Mouse (Mus musculus) gastrocnemius, adult 2 months (tissue): ENCODE results near the gene Gm9964. TPM values are rescaled to one million over a fixed set of nuclear protein-coding genes. Genes with fewer than 3 reads are reported as not detected.
A peak's percentile ranks its signal among the peaks of the same experiment; 100 is the strongest.
"Not testable (repeated sequence)": the region's sequence is repeated elsewhere in the genome, so short reads cannot be mapped to it uniquely, and the experiment has no call there.

ENCODE experiments used
- DNase-seq: peaks from one replicate; pipeline ENCODE4 v3.0.0; 2022
- H3K27ac ChIP-seq: fragments of 200-600 bp; 2 replicates; pipeline ENCODE4 v1.8.1; 2022; ENCODE audit warnings: mild to moderate bottlenecking
- H3K4me3 ChIP-seq: fragments of 200-600 bp; 2 replicates; pipeline ENCODE4 v1.8.1; 2022; ENCODE audit warnings: mild to moderate bottlenecking, moderate library complexity
- CTCF ChIP-seq: fragments of 200-600 bp; IDR thresholded peaks from 2 replicates; pipeline ENCODE4 v1.8.1; 2022; ENCODE audit warnings: antibody characterized with exemption, mild to moderate bottlenecking, moderate library complexity
- intact Hi-C: fragments of 180-260 bp; cut with DNase I; formaldehyde crosslinking; loops from one replicate; pipeline ENCODE4 v1.15.1; 2025
- total RNA-seq, 2 experiments: library from RNA; stranded (reverse); gene quantifications; 2 replicates each; pipeline ENCODE4 v1.2.3; 2021

The Gm9964 gene
- total RNA-seq, 2 experiments from 2014 or later, result not detected

DNA sequence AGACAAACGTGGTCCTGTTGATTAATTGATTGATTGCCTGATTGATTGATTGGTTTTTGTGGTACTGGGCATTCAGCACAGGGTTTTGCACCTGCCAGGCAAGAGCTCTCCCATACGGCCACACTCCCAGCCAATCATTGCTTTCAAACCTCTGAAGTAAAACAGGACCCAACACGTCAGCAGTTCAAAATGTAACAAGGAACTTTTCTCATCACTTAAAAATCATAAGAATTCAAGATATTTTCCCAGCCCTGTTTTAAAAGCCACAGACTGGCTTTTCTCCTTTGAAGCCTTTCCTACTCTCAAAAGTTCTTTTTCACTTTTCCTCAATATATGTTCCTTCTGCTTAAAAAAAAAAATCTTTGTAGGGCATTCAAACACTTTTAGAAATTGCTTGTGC is 32.3 kb downstream of the Gm9964 start:
- TF ChIP-seq CTCF, result no peak
- intact Hi-C loops, result no loop called here
- DNase-seq, result no peak
- H3K27ac ChIP-seq, result no peak overlapping the region
- H3K4me3 ChIP-seq, result no peak overlapping the region

DNA sequence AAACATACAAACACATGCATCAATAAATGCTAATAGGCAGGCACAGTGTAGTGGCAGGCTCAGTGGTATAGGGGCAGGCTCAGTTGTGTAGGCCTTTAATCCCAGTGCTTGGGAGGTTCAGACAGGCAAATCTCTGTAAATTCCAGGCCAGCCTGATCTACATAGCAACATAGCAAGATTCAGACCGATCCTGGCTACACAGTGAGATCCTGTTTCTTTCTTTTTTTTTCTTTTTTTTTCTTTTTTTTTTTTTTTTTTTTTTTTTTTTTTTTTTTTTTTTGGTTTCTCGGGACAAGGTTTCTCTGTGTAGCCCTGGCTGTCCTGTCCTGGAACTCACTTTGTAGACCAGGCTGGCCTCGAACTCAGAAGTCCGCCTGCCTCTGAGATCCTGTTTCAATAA is 36.6 kb downstream of the Gm9964 start:
- H3K27ac ChIP-seq, result peak overlapping the region; percentile 84
- H3K4me3 ChIP-seq, DNase-seq, intact Hi-C loops: not testable (repeated sequence)

DNA sequence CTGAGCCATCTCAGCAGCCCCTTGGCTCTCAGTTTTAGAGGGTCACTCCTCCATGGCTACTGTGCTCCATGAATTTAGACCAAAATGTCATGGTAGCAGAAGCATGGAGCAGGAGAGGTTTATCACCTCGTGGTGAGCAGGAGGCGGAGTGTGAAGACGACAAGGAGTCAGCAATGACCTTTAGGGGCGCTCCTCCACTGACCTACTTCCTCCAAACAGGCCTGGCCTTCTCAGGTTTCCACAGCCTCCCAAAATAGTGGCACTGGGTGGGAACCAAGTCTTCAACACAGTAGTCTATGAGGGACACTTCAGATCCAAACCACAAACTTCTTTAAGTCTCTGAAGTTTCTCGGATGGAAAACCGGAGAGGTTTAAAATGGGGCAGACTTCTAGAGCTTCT is 38.0 kb downstream of the Gm9964 start:
- peak; percentile 84 for DNase-seq
- peak overlapping the region; percentile 49 for H3K4me3 ChIP-seq
- intact Hi-C loops, result no loop called here
- TF ChIP-seq CTCF, result peak; percentile 19; the same call in 1 of the 2 replicates
- peak overlapping the region; percentile 84 for H3K27ac ChIP-seq

DNA sequence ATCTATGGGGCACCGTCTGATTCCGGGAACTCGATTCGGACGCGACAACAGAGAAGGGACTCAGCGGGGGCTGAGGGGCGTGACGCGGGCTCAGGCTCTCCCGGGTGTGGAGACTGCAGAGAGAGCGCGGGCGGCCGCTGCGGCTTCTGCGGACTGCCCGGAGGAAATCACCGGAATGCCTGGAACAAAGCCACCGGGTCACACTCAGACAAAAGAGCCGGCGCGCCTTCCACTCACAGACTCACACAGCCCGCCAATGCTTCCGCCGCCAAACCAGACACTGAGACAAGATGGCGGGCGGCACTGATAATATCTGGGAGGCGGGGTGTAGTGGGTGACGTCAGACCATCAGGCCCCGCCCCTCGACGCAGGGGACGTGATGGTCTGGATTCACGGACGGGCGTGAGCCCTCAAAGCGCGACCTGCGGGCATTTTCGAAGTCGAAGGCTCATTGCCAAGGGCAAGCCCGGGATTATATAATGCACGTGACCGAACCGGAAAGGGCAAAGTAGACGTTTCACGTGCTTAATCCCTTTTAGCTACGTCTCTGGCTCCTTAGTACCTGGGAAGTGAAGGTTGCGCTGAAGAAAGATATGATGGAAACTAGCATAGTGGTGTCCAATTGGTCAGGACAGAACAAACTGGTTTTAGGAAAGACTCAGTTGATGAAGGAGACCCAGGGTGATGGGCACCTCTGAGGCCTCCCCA is 42.2 kb downstream of the Gm9964 start, which contains the start of gene Wsb1:
Gene Wsb1 (minus strand): TSS at position 281 of the 708 bp plus-strand sequence.
- peak within 1 kb of the TSS; percentile 79 for H3K4me3 ChIP-seq
- intact Hi-C loops, result loop anchor here (2.0 to 5.0 kb wide), 2 partner anchors 30 to 38 kb away; no protein-coding TSS in a partner anchor
- peak within 1 kb of the TSS; percentile 97 for H3K27ac ChIP-seq
- peak; percentile 93 for DNase-seq
- no peak for TF ChIP-seq CTCF

DNA sequence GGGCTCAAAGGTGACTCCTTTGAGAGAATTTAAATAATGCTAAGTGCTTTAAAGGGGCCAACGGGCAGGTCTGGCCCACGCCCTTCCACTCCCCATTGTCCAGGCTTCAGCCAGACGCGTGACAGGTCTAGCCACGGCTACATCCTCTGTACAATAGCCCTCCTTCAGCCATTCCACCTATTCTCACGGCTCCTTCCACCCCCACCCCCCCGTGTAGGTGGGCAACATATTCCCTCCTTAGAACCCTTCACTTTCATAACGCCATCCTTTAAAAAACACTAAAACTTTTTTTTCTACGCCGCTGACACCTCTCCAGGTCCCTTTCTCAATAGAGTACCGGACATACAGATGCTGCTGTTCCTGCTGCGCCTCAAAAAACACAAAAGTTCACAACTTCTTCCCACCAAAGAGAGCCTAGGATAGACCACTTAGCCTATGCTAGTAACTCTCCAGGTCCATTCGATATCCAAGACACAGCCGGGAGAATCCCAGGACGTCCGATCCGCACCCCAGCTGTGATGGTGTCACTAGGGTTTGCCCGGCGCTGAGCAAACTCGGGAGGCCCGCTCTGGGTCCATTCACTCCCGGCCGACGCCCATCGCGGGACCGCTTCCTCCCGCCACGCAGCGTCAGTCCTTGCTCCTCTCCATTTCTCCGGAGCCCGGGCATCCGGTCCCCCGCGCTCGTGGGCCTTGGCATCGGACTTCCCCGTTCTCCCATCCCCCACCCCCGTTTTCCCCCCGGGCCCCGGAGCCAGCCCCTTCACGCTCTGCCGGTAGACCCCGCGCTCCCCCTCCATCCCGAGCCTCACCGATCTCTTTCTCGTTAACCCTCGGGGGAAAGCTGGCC is 42.9 kb downstream of the Gm9964 start:
- peak; percentile 68 for DNase-seq
- intact Hi-C loops, result loop anchor here (2.0 to 5.0 kb wide), 2 partner anchors 29 to 39 kb away; no protein-coding TSS in a partner anchor
- Histone ChIP-seq H3K27ac (peak overlapping the region; percentile 97), H3K4me3 (peak overlapping the region; percentile 79)
- TF ChIP-seq CTCF, result no peak

DNA sequence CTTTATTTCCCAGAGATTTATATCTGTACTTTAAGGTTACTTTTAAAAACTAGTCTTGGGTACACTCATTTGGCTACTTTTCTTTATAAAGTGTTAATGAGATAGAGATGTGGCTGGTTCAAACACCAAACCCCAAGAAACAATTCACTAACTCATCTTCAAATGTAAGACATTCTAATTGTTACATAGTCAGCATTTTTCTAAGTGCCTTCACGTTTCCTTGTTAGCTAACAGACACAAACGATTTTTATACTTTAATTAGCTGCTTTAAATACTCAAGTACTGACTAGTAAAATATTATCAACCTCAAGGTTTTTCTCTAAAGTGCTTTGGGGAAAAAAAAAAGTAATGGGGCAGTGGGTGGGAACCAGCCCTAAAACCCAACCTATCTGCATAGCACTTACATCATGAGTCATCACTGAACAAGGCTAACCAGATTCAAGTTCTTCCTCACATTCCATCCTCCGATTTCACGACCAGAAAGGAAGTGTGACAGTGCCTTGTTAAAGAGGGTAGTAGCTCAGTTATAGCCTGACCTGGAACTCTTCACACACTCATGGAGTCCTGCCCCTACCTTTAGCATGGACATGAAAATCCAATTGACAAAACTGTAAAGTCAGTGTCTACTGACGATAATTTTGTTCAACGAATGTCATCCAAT is 43.7 kb downstream of the Gm9964 start:
- Histone ChIP-seq H3K4me3 (peak overlapping the region; percentile 79), H3K27ac (peak overlapping the region; percentile 97)
- intact Hi-C loops, result loop anchor here (5.0 kb wide), 1 partner anchor 39 kb away; no protein-coding TSS in a partner anchor
- TF ChIP-seq CTCF, result no peak
- DNase-seq, result no peak

Other genes starting within 250 kb of the Gm9964 start
- gene Ksr1, start 150.5 kb downstream of the Gm9964 start, total RNA-seq, result 10 to 100 TPM; 92.9 to 98.3 TPM
- 10 to 100 TPM in 1 of 2 experiments, 1 to 10 TPM in 1; 7.2 to 14.3 TPM for gene Wsb1, start 42.2 kb downstream of the Gm9964 start, total RNA-seq
- gene Nf1, start 42.8 kb upstream of the Gm9964 start, total RNA-seq, result 10 to 100 TPM; 18.2 to 23.5 TPM
- not detected for gene Omg, start 207.2 kb upstream of the Gm9964 start, total RNA-seq
- gene Evi2b, start 226.9 kb upstream of the Gm9964 start, total RNA-seq, result under 1 TPM; 0.45 to 0.46 TPM
- gene Evi2, start 233.7 kb upstream of the Gm9964 start, total RNA-seq, result not detected
- gene Evi2a, start 233.7 kb upstream of the Gm9964 start, total RNA-seq, result 1 to 10 TPM; 3.9 to 4.0 TPM